Mouse (Mus musculus) layer of hippocampus, adult 9-11 months (tissue): Measurements from ENCODE around the gene Rabep2.
"Not testable (repeated sequence)": the region's sequence is repeated elsewhere in the genome, so short reads cannot be mapped to it uniquely, and the experiment has no call there.

Experiments used
- DNase-seq: peaks from one replicate; pipeline ENCODE4 v3.0.0; 2022

Gene Rabep2

DNA sequence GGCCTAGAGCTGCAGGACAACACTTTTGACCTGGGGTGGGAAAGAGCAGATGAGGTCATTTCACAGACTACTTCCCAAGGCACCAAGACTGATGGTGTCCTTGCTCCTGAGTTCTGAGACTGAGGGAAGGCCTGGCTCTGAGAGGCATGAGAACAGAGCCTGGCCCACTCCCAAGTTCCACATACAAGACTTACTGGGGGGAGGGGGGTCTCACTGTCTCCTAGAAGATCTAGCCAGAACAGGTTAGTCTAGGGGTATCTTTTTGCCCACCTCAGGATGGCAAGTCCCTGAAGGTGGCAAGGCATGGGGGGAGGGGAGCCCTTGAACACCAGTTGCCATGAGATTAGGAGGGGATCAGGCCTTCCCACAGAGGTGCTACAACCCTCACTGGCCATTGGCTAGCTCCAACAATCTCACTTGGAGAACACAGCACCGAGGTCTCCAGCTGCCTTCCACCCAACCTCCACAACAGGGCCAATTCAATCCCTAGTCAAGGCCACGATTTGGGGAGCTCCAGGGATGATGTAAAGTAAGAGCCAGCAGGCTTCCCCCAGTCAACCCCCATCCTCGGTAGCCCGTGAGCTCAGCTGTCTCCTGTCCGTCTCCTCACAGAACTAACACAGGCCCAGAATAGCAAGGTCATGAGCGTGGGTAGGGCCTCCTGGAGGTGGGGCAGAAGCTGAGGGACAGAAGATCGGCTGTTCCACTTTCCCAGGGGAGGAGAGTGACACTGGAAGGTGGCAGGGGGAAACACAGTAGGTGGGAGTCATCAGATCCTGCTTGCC, 36.9 kb downstream of the Rabep2 start:
- no peak for DNase-seq

DNA sequence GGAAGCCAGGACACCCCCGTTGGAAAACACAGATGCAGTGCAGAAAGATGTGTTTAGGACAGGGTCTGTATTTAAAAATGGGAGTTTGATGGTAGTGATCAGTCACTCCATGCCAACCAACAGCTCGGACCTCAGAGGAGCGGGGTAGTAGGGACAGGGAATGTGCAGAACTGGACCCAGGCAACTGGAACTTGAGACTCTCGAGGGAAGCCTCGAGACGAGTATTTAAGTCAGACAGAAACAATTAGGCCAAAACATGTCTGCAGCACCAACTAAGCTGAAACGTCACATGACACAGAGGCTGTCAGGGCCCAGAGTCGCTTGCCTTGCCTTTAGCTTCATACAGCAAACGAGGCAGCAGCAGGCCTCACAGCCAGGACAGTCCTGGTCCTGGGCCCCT, 37.6 kb downstream of the Rabep2 start:
- DNase-seq: no peak

DNA sequence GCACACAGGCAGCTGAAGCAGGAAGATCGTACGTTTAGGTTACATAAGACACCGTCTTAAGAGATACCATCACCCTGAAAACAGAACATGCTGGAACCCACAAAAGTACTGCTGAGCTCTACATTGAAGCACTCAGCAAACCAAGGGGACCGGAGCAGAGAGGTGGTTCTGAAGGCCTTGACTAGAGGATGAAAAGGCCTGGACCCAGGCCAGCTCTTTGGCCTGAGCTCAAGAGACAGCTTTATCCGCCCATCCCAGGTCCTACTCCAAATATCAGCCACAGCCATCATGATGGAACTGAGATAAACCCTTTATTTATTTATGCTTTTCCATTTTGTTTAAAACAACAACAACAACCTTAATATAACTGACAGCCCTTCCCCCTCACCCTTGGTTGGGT, 38.1 kb downstream of the Rabep2 start:
- no peak for DNase-seq

DNA sequence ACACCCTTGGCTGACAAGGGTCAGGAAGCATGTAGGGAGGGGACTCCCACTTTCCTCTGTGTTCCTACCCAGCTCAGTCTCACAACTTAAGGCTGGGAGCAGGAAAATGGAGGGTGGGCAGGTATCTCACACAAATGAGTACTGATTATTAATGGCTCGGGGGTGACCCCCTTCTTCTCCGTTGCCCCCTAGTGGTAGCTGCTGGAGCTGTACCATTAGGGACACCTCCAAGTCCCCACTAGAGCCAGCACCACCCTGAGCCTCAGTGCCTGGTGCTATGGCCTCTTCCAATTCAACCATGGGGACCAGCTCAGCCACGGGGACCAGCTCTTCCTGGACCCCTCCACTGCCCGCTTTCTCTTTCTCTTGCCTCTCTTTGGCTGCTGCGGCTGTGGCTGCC, 38.7 kb downstream of the Rabep2 start:
- no peak for DNase-seq

DNA sequence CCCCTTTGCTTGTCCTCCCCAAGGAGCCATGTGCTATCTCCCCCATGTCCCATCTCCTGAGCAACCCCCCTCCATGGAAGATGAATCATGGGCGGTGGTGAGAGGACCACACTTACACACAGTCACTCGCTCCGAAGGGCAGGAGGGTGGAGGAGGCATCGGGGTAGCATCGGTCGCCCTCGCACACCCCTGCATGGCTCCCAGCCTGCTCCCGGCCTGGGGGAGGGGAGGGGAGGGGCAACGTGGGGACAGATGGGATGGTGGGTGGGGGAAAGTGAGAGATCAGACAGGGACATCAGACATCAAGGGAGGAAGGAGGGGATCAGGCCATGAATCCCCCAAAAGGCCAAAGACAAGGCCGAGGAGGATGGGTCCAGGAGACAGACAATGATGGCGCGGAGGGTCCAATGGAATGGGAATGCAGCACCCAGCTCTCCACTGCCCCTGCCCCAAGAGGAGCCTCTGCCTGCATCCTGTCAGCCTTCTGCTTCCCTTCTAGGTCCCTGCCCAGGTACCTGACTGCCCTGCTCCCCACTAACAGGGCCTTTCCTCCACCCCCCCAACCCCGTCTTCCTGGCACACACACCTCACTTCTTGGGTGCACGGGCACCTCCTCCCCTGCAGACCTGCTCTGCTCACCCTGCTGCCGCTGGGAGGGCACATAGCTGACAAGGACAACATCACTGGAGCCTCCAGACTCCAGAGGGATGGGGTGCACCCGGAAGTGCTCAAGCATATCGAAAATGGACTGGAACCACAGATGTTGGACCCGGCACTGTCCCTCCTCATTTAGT, 39.5 kb downstream of the Rabep2 start:
- DNase-seq: no peak

DNA sequence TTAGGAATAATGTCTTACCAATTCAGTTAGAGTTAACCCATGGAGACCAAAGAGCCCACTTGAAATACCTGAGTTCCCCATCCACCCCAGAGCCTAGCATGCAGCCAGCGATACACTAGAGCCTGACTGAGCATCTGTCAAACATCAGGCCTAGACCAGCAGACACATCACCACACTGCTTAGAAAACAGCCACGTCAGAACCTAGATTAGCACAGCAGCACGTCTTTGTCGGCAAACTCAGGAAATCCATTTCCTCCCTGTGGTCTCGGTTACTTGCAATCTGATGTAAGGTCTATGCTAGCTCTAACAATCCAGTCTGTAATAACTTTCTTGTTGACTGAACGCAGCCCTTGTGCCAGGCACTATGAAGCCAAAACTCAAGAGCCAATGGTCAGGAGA, 41.5 kb downstream of the Rabep2 start:
- DNase-seq: no peak

DNA sequence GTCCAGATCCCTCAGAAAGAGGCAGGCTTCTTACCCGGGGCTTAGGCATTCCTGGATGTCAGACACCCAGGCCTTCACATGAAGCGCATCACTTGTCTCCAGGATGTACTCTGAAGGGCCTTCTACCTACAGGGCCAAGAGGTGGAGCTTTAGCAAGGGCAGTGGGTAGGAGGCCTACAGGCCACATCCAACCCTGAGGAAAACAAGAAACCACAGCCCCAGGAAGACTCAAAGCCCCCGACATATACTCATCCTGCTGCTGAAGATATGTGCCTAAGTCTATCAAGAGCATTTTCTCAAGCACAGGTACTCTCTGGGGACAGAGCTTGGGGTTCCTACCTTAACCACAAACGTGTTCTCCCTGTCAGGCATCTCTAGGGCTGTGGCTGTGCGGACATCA, 42.8 kb downstream of the Rabep2 start:
- DNase-seq: no peak

DNA sequence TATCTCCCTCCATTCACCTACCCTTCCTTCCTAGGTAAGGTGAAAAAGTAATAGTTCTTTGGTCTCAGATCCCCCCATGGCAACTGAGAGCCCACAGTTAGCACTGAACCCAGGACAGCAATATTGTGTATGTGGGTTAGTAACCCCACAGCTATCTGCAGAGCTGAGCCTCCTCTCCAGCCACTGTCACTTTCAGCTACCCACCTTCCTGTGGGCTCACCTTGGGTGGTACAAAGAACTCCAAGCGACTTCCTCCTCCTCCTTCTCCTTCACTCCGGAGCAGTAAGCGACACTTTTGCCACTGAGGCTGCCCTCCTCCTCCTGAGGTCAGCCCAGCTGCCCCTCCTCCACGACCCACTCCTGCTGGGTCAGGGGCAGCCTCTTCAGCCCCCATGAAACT, 43.3 kb downstream of the Rabep2 start:
- DNase-seq: no peak

DNA sequence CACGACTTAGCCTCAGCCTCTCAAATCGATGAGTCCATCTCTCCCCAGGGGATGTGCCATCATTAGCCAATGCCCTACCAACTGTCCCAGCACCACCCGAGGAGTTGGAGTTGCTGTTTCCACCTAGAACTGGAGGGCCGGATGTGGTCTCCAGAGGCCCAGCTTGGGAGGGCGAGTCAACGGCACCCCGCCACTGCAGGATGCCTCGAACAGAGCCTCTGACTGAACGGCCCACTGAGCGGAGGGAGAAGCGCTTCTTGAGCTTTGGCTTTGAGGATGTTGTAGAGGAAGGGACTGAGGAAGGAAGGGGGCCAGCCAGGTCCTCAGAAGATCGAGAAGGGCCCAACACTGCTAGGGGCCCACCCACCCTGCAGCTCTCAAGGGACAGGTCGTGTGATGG, 43.7 kb downstream of the Rabep2 start:
- DNase-seq: no peak

DNA sequence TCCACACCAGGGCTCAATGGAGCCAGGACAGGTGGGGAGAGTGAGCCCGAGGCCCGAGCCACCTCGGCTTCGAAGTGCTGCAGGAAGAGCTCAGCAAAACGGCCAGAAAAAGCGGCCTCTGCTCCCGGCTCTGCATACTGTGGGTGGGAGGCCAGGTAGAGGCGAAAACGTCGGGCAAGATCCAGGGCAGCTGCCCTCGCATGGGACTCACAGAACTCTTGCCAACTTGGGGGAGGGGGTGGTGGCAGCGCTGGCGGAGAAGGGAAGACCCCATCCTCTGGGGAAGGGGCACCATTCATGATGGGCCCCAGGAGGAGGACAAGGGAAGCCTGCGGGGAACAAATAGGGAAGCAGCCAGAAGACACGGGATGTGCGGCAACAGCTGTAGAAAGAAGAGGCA, 44.2 kb downstream of the Rabep2 start:
- DNase-seq: no peak

DNA sequence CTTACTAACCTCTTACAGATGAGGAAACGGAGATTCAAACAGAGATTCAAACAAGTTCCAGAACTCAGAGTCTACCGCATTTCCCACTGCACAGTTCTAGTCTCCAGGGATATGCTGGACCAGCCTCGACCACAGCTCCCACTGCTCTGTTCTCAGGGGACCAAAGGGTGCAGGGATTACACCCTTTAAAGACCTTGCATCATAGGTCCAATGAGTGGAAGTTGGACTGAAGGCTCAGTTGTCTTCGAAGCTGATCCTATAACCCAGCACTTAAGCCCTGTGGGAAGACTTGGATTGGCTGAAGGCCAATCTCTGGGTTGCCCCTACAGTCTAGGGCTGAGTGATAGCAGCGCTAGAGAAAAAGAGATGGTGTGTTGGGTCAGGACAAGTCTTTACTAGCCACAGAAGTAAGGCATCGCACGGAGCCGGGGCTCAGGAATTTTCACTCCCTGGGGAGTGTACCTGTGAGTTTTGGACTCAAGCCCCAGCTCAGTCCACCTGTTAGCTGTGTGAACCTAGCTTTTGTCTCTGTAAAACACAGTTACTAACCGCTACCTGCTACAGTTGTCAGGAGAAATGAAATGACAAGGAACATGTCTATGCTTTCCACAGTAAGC, 45.0 kb downstream of the Rabep2 start:
- DNase-seq: no peak

DNA sequence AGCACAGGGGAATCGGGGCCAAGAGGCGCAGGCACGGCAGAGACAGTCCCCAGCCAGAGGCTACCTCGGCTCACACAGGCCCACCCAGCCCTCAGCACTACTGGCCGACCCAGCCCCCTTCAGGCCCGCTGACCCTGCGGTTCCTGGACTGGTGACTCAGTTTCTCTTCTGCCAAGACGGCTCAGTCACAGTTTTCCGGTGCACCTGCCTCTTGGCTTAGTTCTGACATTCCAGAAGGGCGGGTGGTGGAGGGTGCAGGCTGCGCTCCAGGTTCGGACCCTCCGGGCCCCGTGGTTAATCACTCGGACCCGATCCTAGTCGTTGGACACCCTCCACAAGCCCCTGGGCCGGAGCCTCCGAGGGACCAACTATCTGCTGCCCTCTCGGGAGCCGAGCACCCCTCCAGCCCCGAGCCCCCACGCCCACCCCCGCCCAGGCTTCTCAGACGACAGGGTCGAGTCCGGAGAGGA, 46.0 kb downstream of the Rabep2 start:
- DNase-seq: no peak

DNA sequence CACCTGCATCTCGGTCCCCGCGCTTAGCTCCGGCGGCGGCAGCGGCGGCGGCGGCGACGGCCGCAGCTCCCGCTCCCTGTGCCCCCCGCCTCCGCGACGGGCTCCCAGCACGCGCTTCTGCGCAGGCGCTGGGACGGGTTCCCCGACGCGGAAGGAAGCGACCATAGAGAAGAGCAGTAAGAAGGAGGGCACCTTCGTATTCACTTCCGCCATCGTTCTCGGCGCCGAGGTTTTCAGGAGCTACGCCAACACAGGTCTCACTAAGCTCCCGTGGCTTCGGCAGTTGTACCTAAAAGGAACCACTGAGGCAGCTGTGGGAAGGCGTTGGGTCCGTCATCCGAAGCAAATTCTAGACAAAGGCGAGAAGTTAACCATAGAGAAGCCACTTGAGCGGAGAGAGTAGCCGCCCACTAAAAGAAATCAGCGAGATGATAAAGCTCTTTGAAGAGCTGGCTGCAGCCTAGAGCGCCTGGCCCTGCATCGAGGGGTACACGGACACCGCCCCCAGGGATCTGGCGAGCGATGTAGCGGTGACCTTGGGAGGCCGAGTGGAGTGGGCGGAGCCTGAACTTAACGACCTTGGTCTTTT, 46.5 kb downstream of the Rabep2 start, which contains the start of gene Sh2b1:
TSS of gene Sh2b1 (minus strand) at position 432 of the 589 bp plus-strand sequence.
- peak; percentile 93 for DNase-seq

DNA sequence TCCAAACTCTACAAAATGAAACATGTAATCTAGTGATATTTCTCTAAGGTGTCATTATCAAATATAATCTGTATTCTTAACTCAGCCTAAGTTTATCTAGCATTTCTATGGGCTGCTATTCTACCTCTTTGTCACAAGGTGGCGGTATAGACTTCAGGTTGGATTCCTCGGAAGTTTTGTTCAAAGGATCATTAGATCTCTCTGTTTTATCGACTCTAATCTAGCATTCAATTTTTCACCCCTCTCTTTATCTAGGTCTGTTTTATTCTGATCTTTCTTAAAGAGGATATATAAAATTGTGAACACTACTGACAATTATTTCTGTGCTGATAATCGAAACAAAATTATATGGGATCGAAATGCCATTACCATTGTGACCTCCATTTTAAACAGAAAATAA, 53.1 kb downstream of the Rabep2 start:
- DNase-seq: no peak

DNA sequence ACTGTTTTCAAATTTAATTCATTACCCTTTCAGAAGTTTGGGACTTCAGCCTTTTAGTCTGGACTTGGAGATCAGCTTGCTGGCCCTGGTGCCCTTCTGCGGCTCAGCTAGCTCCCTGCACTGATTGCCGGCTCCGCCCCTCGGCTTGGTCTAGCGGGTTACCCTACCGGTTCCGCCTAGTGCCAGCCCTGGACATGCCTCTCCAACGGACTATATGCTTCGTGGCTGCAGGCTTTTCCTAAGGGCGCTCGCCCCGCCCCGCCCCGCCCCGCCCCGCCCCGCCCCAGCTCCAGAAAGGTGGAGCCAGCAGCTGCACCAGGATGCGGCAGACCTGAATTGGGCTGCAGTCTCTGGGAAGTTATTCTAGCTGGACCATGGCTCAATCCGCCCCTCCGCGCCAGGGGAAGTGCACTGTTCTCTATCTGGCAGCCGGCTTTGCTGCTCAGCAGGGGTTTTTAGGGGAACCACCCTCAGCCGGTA, 53.9 kb downstream of the Rabep2 start:
- peak; percentile 80 for DNase-seq

DNA sequence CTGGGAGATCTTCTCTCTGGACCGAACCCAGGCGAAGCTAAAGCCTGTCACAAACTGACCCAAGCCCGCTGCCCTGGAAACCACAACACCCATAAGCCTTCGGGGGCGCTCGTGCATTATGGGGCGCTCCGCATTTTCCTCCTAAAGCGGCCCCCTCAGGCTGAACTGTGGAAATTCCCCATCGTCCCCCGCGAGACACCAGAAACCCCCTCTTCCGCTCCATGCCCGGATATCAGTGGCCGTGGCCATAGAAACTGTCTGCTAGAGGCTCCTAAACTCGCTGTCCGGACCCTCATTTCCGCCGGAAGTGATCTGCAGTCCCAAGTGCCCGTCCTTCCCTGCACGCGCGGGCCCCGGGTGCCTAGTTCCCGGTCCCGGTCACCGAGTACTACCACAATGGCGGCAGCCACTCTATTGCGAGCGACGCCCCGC, 58.5 kb downstream of the Rabep2 start, which contains the start of gene Tufm:
TSS of gene Tufm (plus strand) at position 310 of the 432 bp plus-strand sequence.
- DNase-seq: peak; percentile 98

DNA sequence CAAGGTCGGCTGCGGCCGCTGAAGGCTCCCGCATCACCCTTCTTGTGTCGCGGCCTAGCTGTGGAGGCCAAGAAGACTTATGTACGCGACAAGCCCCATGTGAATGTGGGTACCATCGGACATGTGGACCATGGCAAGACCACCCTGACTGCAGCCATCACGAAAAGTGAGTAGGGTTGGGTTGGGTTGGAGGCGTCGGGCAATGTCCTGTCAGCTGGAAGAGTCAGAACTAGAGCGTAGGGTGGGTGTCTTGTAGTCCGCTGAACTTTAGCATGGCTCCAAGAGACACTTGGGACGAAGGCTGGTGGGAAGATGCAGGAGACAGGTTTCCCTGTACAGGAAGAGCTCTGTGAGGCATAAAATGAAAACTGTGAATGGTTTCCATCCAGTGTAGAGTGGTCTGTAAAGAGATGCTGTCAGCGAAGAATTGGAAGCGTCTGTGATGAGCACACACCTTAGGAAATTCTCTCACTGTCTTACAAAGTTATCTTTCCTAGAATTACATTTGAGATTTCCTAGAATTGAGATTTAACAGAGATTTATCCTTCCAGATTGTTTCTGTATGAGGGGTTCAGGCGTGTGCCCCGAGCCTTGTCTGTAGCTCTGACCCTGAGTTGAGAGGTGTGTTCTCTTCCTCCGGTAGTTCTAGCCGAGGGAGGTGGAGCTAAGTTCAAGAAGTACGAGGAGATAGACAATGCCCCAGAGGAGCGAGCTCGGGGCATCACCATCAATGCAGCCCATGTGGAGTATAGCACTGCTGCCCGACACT, 59.2 kb downstream of the Rabep2 start:
- not testable (repeated sequence) for DNase-seq

DNA sequence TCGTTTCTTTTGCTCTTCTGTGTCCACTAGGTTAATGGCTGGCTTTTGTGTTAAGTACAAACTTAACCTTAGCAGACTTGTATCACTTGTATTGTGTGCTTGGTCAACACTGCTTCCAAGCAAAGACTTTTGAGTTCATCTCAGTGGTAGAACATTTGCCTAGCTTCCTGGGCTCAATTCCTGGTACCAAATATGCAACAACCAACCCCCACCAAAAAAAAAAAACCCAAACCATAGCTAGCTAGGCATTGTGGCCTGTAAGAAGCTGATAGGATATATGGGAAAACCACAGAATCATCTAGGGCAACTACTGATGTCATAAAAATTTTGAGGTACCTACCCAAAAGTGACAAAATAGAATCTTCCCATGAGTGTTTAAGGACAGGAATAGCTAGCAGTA, 62.4 kb downstream of the Rabep2 start:
- DNase-seq: no peak

DNA sequence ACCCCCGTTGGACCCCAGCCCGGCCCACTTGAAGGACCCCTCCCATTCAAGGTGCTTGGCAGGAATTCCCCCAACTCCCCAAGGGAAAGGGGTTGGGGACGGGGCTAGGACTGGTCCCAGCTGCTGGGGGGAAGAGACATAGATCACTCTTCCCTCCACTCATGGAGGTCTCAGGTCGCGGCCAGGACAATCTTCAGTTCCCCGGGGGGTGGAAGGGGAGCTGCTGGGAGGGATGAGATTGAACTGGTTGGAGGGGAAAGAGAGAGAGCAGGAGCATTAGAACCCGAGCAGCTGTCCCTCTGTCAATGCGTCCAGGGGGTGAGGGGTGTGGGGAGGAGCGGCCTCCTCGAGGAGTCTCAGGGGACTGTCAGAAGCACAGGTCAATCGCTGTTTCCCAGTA, 63.4 kb downstream of the Rabep2 start:
- no peak for DNase-seq

DNA sequence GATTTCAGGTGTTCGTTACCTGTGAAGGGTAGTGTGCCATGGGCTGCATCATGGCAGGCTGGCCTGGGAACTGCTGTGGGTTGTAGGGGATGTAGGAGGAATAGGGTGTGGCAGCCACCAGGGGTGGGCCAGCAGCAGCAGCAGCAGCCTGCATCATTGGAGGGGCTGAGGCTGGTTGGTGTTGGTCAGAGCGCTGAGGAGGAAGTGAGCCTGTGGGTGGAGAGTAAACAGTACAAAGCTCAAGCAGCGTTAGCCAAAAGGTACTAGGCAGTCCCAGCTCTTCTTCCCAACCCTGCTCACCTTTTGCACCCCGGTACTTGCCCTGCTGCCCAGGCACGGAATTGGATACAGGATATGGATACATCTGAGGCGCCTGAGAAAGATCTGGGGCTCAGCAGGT, 65.6 kb downstream of the Rabep2 start:
- DNase-seq: no peak

DNA sequence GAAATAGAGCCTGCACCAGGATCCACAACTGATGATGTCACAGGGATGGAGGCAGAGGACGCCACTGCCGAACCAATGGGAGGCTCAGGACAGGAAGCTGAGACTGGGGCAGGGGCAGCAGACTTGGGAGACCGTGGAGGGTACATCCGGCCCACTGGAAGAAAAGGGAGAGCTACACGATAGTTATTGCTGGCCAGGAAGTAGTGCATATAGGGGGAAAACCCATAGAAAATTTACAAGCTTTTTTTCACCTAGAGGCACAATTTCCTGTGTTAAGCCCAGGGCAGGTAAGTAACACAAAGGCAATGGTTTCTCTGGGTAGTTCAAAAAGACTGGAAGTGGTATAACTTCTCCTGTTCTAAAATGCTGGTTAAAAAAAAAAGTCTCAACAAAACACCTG, 67.9 kb downstream of the Rabep2 start:
- DNase-seq: no peak

DNA sequence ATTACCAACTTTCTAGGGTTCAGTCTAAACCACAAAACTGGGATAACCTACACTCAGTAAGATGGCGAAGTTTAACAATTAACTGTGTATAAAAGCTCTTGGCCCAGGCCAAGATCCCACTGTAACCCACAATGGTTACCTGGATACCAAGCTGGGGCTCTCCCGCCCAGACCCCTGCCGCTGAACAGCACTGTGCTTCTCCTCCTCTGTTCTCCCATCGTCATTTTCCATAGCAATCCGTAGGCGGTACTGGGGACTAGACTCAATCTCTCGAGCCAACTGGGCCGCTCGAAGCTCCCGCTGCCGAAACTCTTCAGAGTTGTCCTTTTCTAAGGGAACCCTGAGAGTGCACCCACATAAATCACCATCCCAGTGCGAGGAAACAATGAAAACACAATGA, 69.4 kb downstream of the Rabep2 start:
- no peak for DNase-seq
